In the genomic region with DNA sequence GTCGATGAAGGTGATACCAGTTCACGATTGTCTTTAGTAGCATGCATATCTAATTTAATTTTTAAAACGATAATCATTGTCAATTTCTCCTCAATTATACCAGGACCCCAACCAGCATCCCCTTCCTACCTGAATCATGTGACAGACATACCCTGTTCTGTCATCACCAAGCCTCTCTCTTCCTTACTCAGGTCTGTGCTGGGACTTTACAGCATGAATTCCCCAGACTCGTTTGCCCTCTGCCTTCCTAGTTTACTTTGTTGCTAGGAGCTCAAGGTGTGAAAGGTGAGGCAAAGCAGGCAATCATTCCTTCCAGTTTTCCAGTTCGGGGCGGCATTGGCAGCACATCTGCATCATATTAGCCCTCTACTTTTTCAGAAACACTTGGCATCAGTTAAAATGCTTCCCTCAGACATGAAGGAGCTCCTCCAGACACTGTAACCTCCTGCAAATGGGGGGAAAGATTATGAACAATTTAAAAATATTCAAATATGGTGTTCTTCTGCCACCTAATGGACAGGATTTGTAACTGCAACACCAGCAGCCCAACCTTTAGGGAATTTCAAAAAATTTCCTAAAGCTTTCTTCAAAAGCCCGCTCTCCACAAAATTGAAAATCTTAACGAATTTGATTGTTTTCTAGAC, we compare ENCODE assay signal across 8 mouse cellular contexts. TPM values are rescaled to one million over a fixed set of nuclear protein-coding genes. Genes with fewer than 3 reads are reported as not detected.
DNase-seq lines count a peak whose midpoint lies in the region; ATAC-seq lines count a peak whose summit lies in the region.

No protein-coding gene starts in this region.

- ATAC-seq in forebrain, embryonic 12.5 days (ENCODE audit: low FRiP score): no peak
- peak; percentile 57; the same call in 1 of the 2 replicates for ATAC-seq in hindbrain, embryonic 13.5 days (ENCODE audit: low FRiP score)
- peak; percentile 79 for ATAC-seq in midbrain, embryonic 15.5 days (replicated peaks)
- no peak for ATAC-seq in inflammation-experienced regulatory T-cells, adult 6 months

- H3K4me1 ChIP-seq in forebrain, embryonic 10.5 days: no peaks in the 10 kb centered on the region
- H3K4me1 ChIP-seq in forebrain, embryonic 12.5 days: no peaks in the 10 kb centered on the region
- peaks cover 3% of the 10 kb centered on the region for H3K4me1 ChIP-seq in hindbrain, embryonic 13.5 days (replicated peaks)
- no peaks in the 10 kb centered on the region for H3K4me1 ChIP-seq in midbrain, embryonic 15.5 days

- H3K9ac ChIP-seq in forebrain, embryonic 12.5 days: no peak overlapping the region
- no peak overlapping the region for H3K9ac ChIP-seq in hindbrain, embryonic 13.5 days
- H3K9ac ChIP-seq in midbrain, embryonic 15.5 days: no peak overlapping the region

- H3K4me2 ChIP-seq in forebrain, embryonic 12.5 days: no peak overlapping the region
- H3K4me2 ChIP-seq in hindbrain, embryonic 13.5 days: no peak overlapping the region
- no peak overlapping the region for H3K4me2 ChIP-seq in midbrain, embryonic 15.5 days

- H3K36me3 ChIP-seq in forebrain, embryonic 10.5 days (replicated peaks): no peaks in the 10 kb centered on the region
- H3K36me3 ChIP-seq in forebrain, embryonic 12.5 days (replicated peaks): no peaks in the 10 kb centered on the region
- no peaks in the 10 kb centered on the region for H3K36me3 ChIP-seq in hindbrain, embryonic 13.5 days
- H3K36me3 ChIP-seq in midbrain, embryonic 15.5 days (replicated peaks): no peaks in the 10 kb centered on the region

- no peaks in the 10 kb centered on the region for H3K27me3 ChIP-seq in forebrain, embryonic 10.5 days (ENCODE audit: poor library complexity, severe bottlenecking)
- H3K27me3 ChIP-seq in forebrain, embryonic 12.5 days: no peaks in the 10 kb centered on the region
- H3K27me3 ChIP-seq in hindbrain, embryonic 13.5 days: no peaks in the 10 kb centered on the region
- no peaks in the 10 kb centered on the region for H3K27me3 ChIP-seq in midbrain, embryonic 15.5 days (replicated peaks)

- WGBS in forebrain, embryonic 10.5 days: 58% methylated on average over 8 of the region's 8 CpGs
- 59% methylated on average over 8 of the region's 8 CpGs for WGBS in forebrain, embryonic 12.5 days
- 59% methylated on average over 8 of the region's 8 CpGs for WGBS in hindbrain, embryonic 13.5 days
- 59% methylated on average over 8 of the region's 8 CpGs for WGBS in midbrain, embryonic 15.5 days

- H3K27ac ChIP-seq in forebrain, embryonic 10.5 days: no peak overlapping the region
- no peak overlapping the region for H3K27ac ChIP-seq in forebrain, embryonic 12.5 days
- H3K27ac ChIP-seq in hindbrain, embryonic 13.5 days: no peak overlapping the region
- H3K27ac ChIP-seq in midbrain, embryonic 15.5 days: no peak overlapping the region

- DNase-seq in forebrain, embryonic 10.5 days (ENCODE audit: extremely low spot score, low spot score): peak; percentile 21
- DNase-seq in 416B (ENCODE audit: low read depth): peak; percentile 40
- peak; percentile 5 for DNase-seq in cerebellum, adult 9-11 months
- DNase-seq in adrenal gland, adult 8-10 months: no peak

- H3K9me3 ChIP-seq in forebrain, embryonic 10.5 days: no peaks in the 10 kb centered on the region
- no peaks in the 10 kb centered on the region for H3K9me3 ChIP-seq in forebrain, embryonic 12.5 days
- no peaks in the 10 kb centered on the region for H3K9me3 ChIP-seq in hindbrain, embryonic 13.5 days
- no peaks in the 10 kb centered on the region for H3K9me3 ChIP-seq in midbrain, embryonic 15.5 days

- H3K4me3 ChIP-seq in forebrain, embryonic 10.5 days: no peak overlapping the region
- H3K4me3 ChIP-seq in forebrain, embryonic 12.5 days (replicated peaks): no peak overlapping the region
- no peak overlapping the region for H3K4me3 ChIP-seq in hindbrain, embryonic 13.5 days
- H3K4me3 ChIP-seq in midbrain, embryonic 15.5 days: no peak overlapping the region

RNA-seq across cellular contexts. Expression of a gene that starts 36.3 kb away (rescaled TPM):
- polyA plus RNA-seq in forebrain, embryonic 10.5 days (2016; fragmentation: Nextera tagmentation; extraction: Ambion mirVana): 0.09 and 0.21 TPM in 2 replicates
- 0.19 and 0.38 TPM in 2 replicates for polyA plus RNA-seq in forebrain, embryonic 12.5 days (2016; fragmentation: Nextera tagmentation; extraction: Ambion mirVana)
- 0.08 and 0.26 TPM in 2 replicates for polyA plus RNA-seq in hindbrain, embryonic 13.5 days (2015; fragmentation: Nextera tagmentation; extraction: Ambion mirVana)
- 0.06 TPM in 1 of 2 replicates, not detected in the other for polyA plus RNA-seq in midbrain, embryonic 15.5 days (2015; fragmentation: Nextera tagmentation; extraction: Ambion mirVana)
- polyA plus RNA-seq in inflammation-experienced regulatory T-cells, adult 6 months (2017; shearing (Covaris generic)): not detected
- total RNA-seq in adrenal gland, adult 8-10 months (2022): 10 to 100 TPM; 11.6 to 59.3 (median 16.9) TPM

RNA-seq across cellular contexts. Expression of a gene that starts 49.4 kb away (rescaled TPM):
- polyA plus RNA-seq in forebrain, embryonic 10.5 days (2016; fragmentation: Nextera tagmentation; extraction: Ambion mirVana): 181 and 186 TPM in 2 replicates
- 132 and 145 TPM in 2 replicates for polyA plus RNA-seq in forebrain, embryonic 12.5 days (2016; fragmentation: Nextera tagmentation; extraction: Ambion mirVana)
- 182 and 185 TPM in 2 replicates for polyA plus RNA-seq in hindbrain, embryonic 13.5 days (2015; fragmentation: Nextera tagmentation; extraction: Ambion mirVana)
- 158 and 163 TPM in 2 replicates for polyA plus RNA-seq in midbrain, embryonic 15.5 days (2015; fragmentation: Nextera tagmentation; extraction: Ambion mirVana)
- polyA plus RNA-seq in inflammation-experienced regulatory T-cells, adult 6 months (2017; shearing (Covaris generic)): 100 to 1,000 TPM; 611 to 730 (median 644) TPM
- 100 to 1,000 TPM in 3 of 4 experiments, 10 to 100 TPM in 1; 97.0 to 122 (median 111) TPM for total RNA-seq in adrenal gland, adult 8-10 months (2022)

Comparison
In these comparisons a context has a peak if more than half of its experiments do, and no peak if none do; other contexts are left out.
1. ATAC-seq: peak in hindbrain, embryonic 13.5 days (single experiment) and midbrain, embryonic 15.5 days (single experiment); none in forebrain, embryonic 12.5 days (single experiment) and inflammation-experienced regulatory T-cells, adult 6 months (single experiment).